Mouse (Mus musculus): ENCODE measurements around the gene Cab39. TPM values are rescaled to one million over a fixed set of nuclear protein-coding genes. Genes with fewer than 3 reads are reported as not detected.

Gene Cab39
- polyA plus RNA-seq, 1 experiment = 127 TPM

DNA sequence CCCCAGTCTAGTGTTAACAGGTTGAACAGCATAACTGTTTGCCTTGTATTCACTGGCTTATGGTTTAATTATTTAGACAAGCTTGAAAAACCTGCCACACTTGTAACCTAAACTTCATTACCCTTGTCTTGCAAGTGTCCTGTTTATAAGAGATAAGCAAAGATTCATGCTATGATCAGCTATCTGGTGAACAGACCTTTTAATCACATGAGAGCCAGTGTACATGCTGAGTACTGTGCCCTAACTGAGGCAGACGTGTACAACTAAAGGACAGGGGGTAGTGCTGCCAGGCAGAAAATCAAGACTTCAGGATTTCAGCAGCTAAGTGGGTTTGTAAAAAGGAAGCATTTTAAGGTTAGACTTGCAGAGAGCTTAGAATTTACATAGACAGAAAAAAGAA is 46.5 kb downstream of the Cab39 start:
- Histone ChIP-seq H3K27me3 (ENCODE audit: control insufficient read depth, insufficient read depth, low read length) (no peaks in the 10 kb centered on the region), H3K4me1 (ENCODE audit: control insufficient read depth, insufficient read depth, low read length) (peaks cover 6% of the 10 kb centered on the region), H3K4me3 (replicated peaks; ENCODE audit: insufficient read depth, low read depth, low read length) (no peak overlapping the region), H3K27ac (ENCODE audit: insufficient read depth, low read length) (no peak overlapping the region)
- no peak for TF ChIP-seq POLR2A (IDR thresholded peaks at IDR 0.05; ENCODE audit: borderline replicate concordance, insufficient read depth, low read length)
- no peak for TF ChIP-seq CTCF (IDR thresholded peaks at IDR 0.05; ENCODE audit: borderline replicate concordance, insufficient read depth, low read depth, low read length)
- no peak for DNase-seq
- WGBS = 54% methylated on average over 1 of the region's 1 CpGs

DNA sequence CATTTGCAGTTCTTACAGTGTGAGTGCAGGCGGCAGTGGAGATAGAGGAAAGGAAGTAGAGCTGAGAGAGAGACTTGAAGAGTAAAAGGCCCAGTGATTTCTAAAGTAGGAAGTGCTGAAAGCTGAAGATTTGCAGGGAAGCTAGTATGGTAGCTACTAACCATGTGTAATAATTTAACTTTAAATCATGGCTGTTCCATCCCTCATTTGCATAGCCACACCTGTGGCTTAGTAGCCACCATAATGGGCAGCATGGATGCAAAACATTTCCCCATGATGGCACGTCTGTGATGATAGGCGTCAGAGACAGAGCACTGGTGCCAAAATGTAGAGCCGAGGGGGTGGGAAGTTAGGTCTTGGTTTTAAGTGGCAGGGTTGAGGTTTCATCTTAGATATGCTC is 47.2 kb downstream of the Cab39 start:
- Histone ChIP-seq H3K4me1 (ENCODE audit: control insufficient read depth, insufficient read depth, low read length) (peaks cover 6% of the 10 kb centered on the region), H3K27me3 (ENCODE audit: control insufficient read depth, insufficient read depth, low read length) (no peaks in the 10 kb centered on the region), H3K4me3 (replicated peaks; ENCODE audit: insufficient read depth, low read depth, low read length) (no peak overlapping the region), H3K27ac (ENCODE audit: insufficient read depth, low read length) (peak overlapping the region; percentile 30; the same call in 1 of the 2 replicates)
- WGBS = 61% methylated on average over 4 of the region's 4 CpGs
- no peak for DNase-seq
- TF ChIP-seq CTCF (IDR thresholded peaks at IDR 0.05; ENCODE audit: borderline replicate concordance, insufficient read depth, low read depth, low read length) (no peak), POLR2A (IDR thresholded peaks at IDR 0.05; ENCODE audit: borderline replicate concordance, insufficient read depth, low read length) (no peak)

- no peak for TF ChIP-seq POLR2A (IDR thresholded peaks at IDR 0.05; ENCODE audit: borderline replicate concordance, insufficient read depth, low read length)
- TF ChIP-seq CTCF (IDR thresholded peaks at IDR 0.05; ENCODE audit: borderline replicate concordance, insufficient read depth, low read depth, low read length) = peak; percentile 37; the same call in 1 of the 2 replicates
- peak in 1 of 2 experiments; percentile 26 for DNase-seq
- no peak overlapping the region for H3K4me3 ChIP-seq (replicated peaks; ENCODE audit: insufficient read depth, low read depth, low read length)
- no peaks in the 10 kb centered on the region for H3K27me3 ChIP-seq (ENCODE audit: control insufficient read depth, insufficient read depth, low read length)
- no peak overlapping the region for H3K27ac ChIP-seq (ENCODE audit: insufficient read depth, low read length)
- H3K4me1 ChIP-seq (ENCODE audit: control insufficient read depth, insufficient read depth, low read length) = peaks cover 6% of the 10 kb centered on the region
These were observed 49.0 kb downstream of the Cab39 start for GRCm38 (mm10) chr1:85842251-85842650.

DNA sequence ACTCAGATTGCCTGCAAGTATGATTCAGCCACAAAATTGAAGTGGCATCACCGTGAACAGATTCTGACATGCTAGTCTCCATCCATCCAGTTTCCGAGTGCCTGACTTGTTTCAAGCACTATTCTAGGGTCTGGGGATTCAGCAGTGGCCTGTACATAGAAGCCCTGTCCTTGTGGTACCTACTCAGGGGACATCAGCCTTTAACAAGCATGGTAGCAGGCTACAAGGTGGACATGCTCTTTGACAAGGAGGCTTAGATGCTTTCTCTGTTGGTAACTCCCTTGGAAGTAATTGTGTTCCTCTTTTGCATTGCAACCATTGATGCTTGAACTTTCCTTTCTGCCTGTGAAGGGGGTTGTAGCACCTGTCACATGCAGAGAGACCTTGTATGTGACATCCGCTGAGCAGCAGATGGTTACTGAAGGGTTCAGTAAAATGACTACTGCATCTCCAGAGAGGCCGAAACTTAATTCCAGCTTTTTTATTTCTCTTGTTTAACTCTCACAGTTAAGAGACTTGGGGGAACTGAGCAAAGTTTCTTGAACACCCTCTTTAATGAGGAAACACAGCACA is 50.1 kb downstream of the Cab39 start:
- no peak for DNase-seq
- Histone ChIP-seq H3K4me1 (ENCODE audit: control insufficient read depth, insufficient read depth, low read length) (peaks cover 6% of the 10 kb centered on the region), H3K27me3 (ENCODE audit: control insufficient read depth, insufficient read depth, low read length) (no peaks in the 10 kb centered on the region), H3K4me3 (replicated peaks; ENCODE audit: insufficient read depth, low read depth, low read length) (no peak overlapping the region), H3K27ac (ENCODE audit: insufficient read depth, low read length) (no peak overlapping the region)
- 66% methylated on average over 4 of the region's 4 CpGs for WGBS
- TF ChIP-seq CTCF (IDR thresholded peaks at IDR 0.05; ENCODE audit: borderline replicate concordance, insufficient read depth, low read depth, low read length) = no peak
- no peak for TF ChIP-seq POLR2A (IDR thresholded peaks at IDR 0.05; ENCODE audit: borderline replicate concordance, insufficient read depth, low read length)

GRCm38 (mm10) chr1:85844981-85845380 is 51.7 kb downstream of the Cab39 start:
- 77% methylated on average over 6 of the region's 6 CpGs for WGBS
- DNase-seq = no peak
- no peak for TF ChIP-seq CTCF (IDR thresholded peaks at IDR 0.05; ENCODE audit: borderline replicate concordance, insufficient read depth, low read depth, low read length)
- TF ChIP-seq POLR2A (IDR thresholded peaks at IDR 0.05; ENCODE audit: borderline replicate concordance, insufficient read depth, low read length) = no peak
- Histone ChIP-seq H3K27ac (ENCODE audit: insufficient read depth, low read length) (no peak overlapping the region), H3K4me1 (ENCODE audit: control insufficient read depth, insufficient read depth, low read length) (peaks cover 6% of the 10 kb centered on the region), H3K4me3 (replicated peaks; ENCODE audit: insufficient read depth, low read depth, low read length) (no peak overlapping the region), H3K27me3 (ENCODE audit: control insufficient read depth, insufficient read depth, low read length) (no peaks in the 10 kb centered on the region)

GRCm38 (mm10) chr1:85845476-85845875 is 52.2 kb downstream of the Cab39 start:
- H3K4me1 ChIP-seq (ENCODE audit: control insufficient read depth, insufficient read depth, low read length) = peaks cover 5% of the 10 kb centered on the region
- no peak overlapping the region for H3K27ac ChIP-seq (ENCODE audit: insufficient read depth, low read length)
- H3K27me3 ChIP-seq (ENCODE audit: control insufficient read depth, insufficient read depth, low read length) = no peaks in the 10 kb centered on the region
- no peak overlapping the region for H3K4me3 ChIP-seq (replicated peaks; ENCODE audit: insufficient read depth, low read depth, low read length)
- WGBS = 77% methylated on average over 3 of the region's 3 CpGs
- no peak for DNase-seq
- no peak for TF ChIP-seq POLR2A (IDR thresholded peaks at IDR 0.05; ENCODE audit: borderline replicate concordance, insufficient read depth, low read length)
- TF ChIP-seq CTCF (IDR thresholded peaks at IDR 0.05; ENCODE audit: borderline replicate concordance, insufficient read depth, low read depth, low read length) = no peak

DNA sequence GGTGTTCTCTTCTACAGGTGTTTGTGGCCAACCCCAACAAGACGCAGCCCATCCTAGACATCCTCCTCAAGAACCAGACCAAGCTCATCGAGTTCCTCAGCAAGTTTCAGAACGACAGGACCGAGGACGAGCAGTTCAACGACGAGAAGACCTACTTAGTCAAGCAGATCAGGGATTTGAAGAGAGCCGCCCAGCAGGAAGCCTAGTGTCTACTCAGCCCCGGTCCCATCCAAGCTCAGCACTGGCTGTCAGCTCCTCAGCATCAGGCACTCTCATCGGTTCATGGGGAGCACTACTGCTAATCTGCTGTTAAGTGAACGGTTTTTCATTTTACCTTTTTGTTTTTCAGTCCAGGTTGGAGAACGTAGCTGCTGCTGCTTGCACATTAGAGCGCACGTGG is 55.8 kb downstream of the Cab39 start:
- WGBS = 81% methylated on average over 14 of the region's 14 CpGs
- TF ChIP-seq POLR2A (IDR thresholded peaks at IDR 0.05; ENCODE audit: borderline replicate concordance, insufficient read depth, low read length) (no peak), CTCF (IDR thresholded peaks at IDR 0.05; ENCODE audit: borderline replicate concordance, insufficient read depth, low read depth, low read length) (no peak)
- Histone ChIP-seq H3K4me3 (replicated peaks; ENCODE audit: insufficient read depth, low read depth, low read length) (no peak overlapping the region), H3K4me1 (ENCODE audit: control insufficient read depth, insufficient read depth, low read length) (no peaks in the 10 kb centered on the region), H3K27me3 (ENCODE audit: control insufficient read depth, insufficient read depth, low read length) (no peaks in the 10 kb centered on the region), H3K27ac (ENCODE audit: insufficient read depth, low read length) (no peak overlapping the region)
- no peak for DNase-seq

- Histone ChIP-seq H3K27ac (ENCODE audit: insufficient read depth, low read length) (no peak overlapping the region), H3K27me3 (ENCODE audit: control insufficient read depth, insufficient read depth, low read length) (no peaks in the 10 kb centered on the region), H3K4me1 (ENCODE audit: control insufficient read depth, insufficient read depth, low read length) (no peaks in the 10 kb centered on the region), H3K4me3 (replicated peaks; ENCODE audit: insufficient read depth, low read depth, low read length) (no peak overlapping the region)
- TF ChIP-seq POLR2A (IDR thresholded peaks at IDR 0.05; ENCODE audit: borderline replicate concordance, insufficient read depth, low read length) (no peak), CTCF (IDR thresholded peaks at IDR 0.05; ENCODE audit: borderline replicate concordance, insufficient read depth, low read depth, low read length) (no peak)
- no peak for DNase-seq
- 89% methylated on average over 5 of the region's 5 CpGs for WGBS
These were observed 57.6 kb downstream of the Cab39 start for GRCm38 (mm10) chr1:85850851-85851250.
